In genomic region chr14:21788121-21788520, GRCm38 (mm10) we compare ENCODE assay signal across 29 mouse cellular contexts. TPM values are rescaled to one million over a fixed set of nuclear protein-coding genes. Genes with fewer than 3 reads are reported as not detected.
DNase-seq lines count a peak whose midpoint lies in the region; ATAC-seq lines count a peak whose summit lies in the region.
"Had no signal": no experiment of that assay in that cellular context is flagged by ENCODE, and none has a peak within 500 bp of the region (broad histone marks: within the 10 kb centered on the region; RNA-seq: fewer than 3 reads in every experiment).

No protein-coding gene starts in this region.

- peak; percentile 68 for ATAC-seq in frontal cortex, adult (ENCODE audit: low TSS enrichment)
- no peak for ATAC-seq in kidney, embryonic 15.5 days (replicated peaks; ENCODE audit: low FRiP score)
- ATAC-seq: activated CD4-positive, CD25-positive, alpha-beta regulatory T cell, adult 4 months; liver, postnatal 0 days; lung, postnatal 0 days; midbrain, embryonic 13.5 days had no signal

- no peaks in the 10 kb centered on the region for H3K9me3 ChIP-seq in kidney, embryonic 15.5 days (replicated peaks)
- H3K9me3 ChIP-seq: embryonic facial prominence, embryonic 13.5 days; forebrain, embryonic 12.5 days; limb, embryonic 12.5 days; midbrain, embryonic 13.5 days; stomach, embryonic 15.5 days had no signal

- no peaks in the 10 kb centered on the region; the same call in 1 of the 2 replicates for H3K4me1 ChIP-seq in kidney, embryonic 15.5 days
- H3K4me1 ChIP-seq: embryonic facial prominence, embryonic 13.5 days; limb, embryonic 12.5 days; midbrain, embryonic 13.5 days; stomach, embryonic 15.5 days had no signal

- H3K4me3 ChIP-seq in kidney, embryonic 15.5 days (replicated peaks) = no peak overlapping the region
- H3K4me3 ChIP-seq: embryonic facial prominence, embryonic 13.5 days; erythroblast, embryonic 14.5 days; forebrain, embryonic 12.5 days; heart, adult 2 months; limb, embryonic 12.5 days; midbrain, embryonic 13.5 days; stomach, embryonic 15.5 days had no signal

- H3K27ac ChIP-seq in kidney, embryonic 15.5 days = peak overlapping the region; percentile 66; the same call in 1 of the 2 replicates
- H3K27ac ChIP-seq: embryonic facial prominence, embryonic 13.5 days; forebrain, embryonic 12.5 days; heart, adult 2 months; hindbrain, embryonic 14.5 days; limb, embryonic 12.5 days; midbrain, embryonic 13.5 days; stomach, embryonic 15.5 days had no signal

- no peak overlapping the region for H3K4me2 ChIP-seq in kidney, embryonic 15.5 days
- H3K4me2 ChIP-seq: embryonic facial prominence, embryonic 13.5 days; forebrain, embryonic 12.5 days; hindbrain, embryonic 14.5 days; limb, embryonic 12.5 days; liver, embryonic 11.5 days; midbrain, embryonic 13.5 days; stomach, embryonic 15.5 days had no signal

- H3K9ac ChIP-seq in kidney, embryonic 15.5 days = no peak overlapping the region
- H3K9ac ChIP-seq: embryonic facial prominence, embryonic 13.5 days; forebrain, embryonic 12.5 days; hindbrain, embryonic 14.5 days; limb, embryonic 12.5 days; liver, postnatal 0 days; midbrain, embryonic 13.5 days; stomach, embryonic 15.5 days had no signal

- H3K27me3 ChIP-seq in kidney, embryonic 15.5 days = no peaks in the 10 kb centered on the region
- H3K27me3 ChIP-seq: embryonic facial prominence, embryonic 13.5 days; forebrain, embryonic 12.5 days; limb, embryonic 12.5 days; midbrain, embryonic 13.5 days; stomach, embryonic 15.5 days had no signal

- DNase-seq in frontal cortex, postnatal 25 days (ENCODE audit: low spot score in 2 of 2) = no peak
- no peak for DNase-seq in kidney, adult 8-10 months
- DNase-seq in right cerebral cortex, adult 2 months (ENCODE audit: low spot score in 2 of 2) = peak; percentile 37 to 41
- no peak for DNase-seq in right cerebral cortex, postnatal 4 days
- no peak for DNase-seq in lung, postnatal 36 days
- DNase-seq: adrenal gland, adult 8-10 months; cerebellum, adult 18-20 months; cerebellum, postnatal 25 days; gastrocnemius, postnatal 14 days; heart, adult 2 months; heart, postnatal 4 days; layer of hippocampus, postnatal 36 days; liver, postnatal 0 days; thymus, adult 18-20 months; thymus, postnatal 36 days had no signal

- H3K36me3 ChIP-seq in kidney, embryonic 15.5 days = peaks cover 54% of the 10 kb centered on the region

- WGBS in kidney, embryonic 15.5 days = 96% methylated on average over 5 of the region's 5 CpGs

RNA-seq across cellular contexts. Expression of gene Vdac2, which starts 36.9 kb away (rescaled TPM):
- polyA plus RNA-seq in kidney, embryonic 15.5 days (2015; fragmentation: Nextera tagmentation; extraction: Ambion mirVana) = 318 and 328 TPM in 2 replicates

RNA-seq across cellular contexts. Expression of gene Dusp13, which starts 37.1 kb away (rescaled TPM):
- 0.38 TPM in 1 of 2 replicates, not detected in the other for polyA plus RNA-seq in kidney, embryonic 15.5 days (2015; fragmentation: Nextera tagmentation; extraction: Ambion mirVana)
- polyA plus RNA-seq: activated CD4-positive, CD25-positive, alpha-beta regulatory T cell, adult 4 months; erythroblast, embryonic 14.5 days; forebrain, embryonic 12.5 days; heart, embryonic 14.5 days; intestine, embryonic 14.5 days; limb, embryonic 12.5 days; liver, embryonic 11.5 days; liver, postnatal 0 days; midbrain, embryonic 13.5 days; stomach, embryonic 15.5 days had no signal

RNA-seq across cellular contexts. Expression of gene Samd8, which starts 37.8 kb away (rescaled TPM):
- 8.8 and 9.5 TPM in 2 replicates for polyA plus RNA-seq in kidney, embryonic 15.5 days (2015; fragmentation: Nextera tagmentation; extraction: Ambion mirVana)

Comparison
In these comparisons a context has a peak if more than half of its experiments do, and no peak if none do; other contexts are left out.
1. DNase-seq: peak in right cerebral cortex, adult 2 months (2 of 2); none in frontal cortex, postnatal 25 days (0 of 2), kidney, adult 8-10 months (0 of 2), right cerebral cortex, postnatal 4 days (single experiment) and lung, postnatal 36 days (single experiment).